Mouse (Mus musculus) heart, postnatal 10 days (tissue): Measurements from ENCODE around the gene Emid1. TPM values are rescaled to one million over a fixed set of nuclear protein-coding genes. Genes with fewer than 3 reads are reported as not detected.
A peak's percentile ranks its signal among the peaks of the same experiment; 100 is the strongest.

ENCODE experiments used
- DNase-seq, 2 experiments: peaks; one replicate each; pipeline ENCODE4 v3.0.0; 2021
- intact Hi-C: fragments of 180-260 bp; cut with DNase I; formaldehyde crosslinking; loops from one replicate; pipeline ENCODE4 v1.15.1; 2025
- total RNA-seq, 2 experiments: library from RNA; stranded (reverse); gene quantifications; 2 replicates each; pipeline ENCODE4 v1.2.3; 2021

Gene Emid1
- 1 to 10 TPM; 4.7 to 5.1 TPM for total RNA-seq

DNA sequence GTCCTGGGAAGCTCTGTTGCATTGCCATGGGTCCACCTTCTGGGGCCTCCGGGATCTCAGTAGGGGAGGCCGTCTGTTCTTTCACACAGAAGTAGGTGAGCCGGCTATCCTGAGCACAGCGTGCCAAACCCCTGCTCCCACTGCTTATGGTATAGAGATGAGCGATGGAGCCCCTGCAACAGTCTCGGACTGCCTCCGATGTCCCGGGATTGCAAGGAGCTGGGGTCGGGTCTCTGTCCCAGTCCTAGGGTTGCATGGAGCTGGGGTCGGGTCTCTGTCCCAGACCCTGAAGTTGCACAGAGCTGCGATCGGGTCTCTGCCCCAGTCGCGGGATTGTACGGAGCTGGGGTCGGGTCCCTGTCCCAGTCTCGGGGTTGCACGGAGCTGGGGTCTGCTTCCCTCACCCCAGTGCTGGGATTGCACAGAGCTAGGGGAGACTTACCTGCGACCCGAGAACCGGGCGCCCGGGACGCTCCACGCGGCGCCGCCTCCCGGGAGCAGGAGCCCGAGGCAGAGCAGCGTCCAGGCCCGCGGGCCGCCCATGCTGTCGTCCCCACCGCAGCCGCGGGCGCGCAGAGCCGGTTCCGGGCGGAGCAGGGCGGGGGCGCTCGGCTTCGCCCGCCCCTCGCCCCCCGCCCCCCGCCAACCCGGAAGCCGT lies at the start of gene Emid1:
TSS of gene Emid1 (minus strand) at position 578 of the 658 bp plus-strand sequence.
- DNase-seq = no peak

DNA sequence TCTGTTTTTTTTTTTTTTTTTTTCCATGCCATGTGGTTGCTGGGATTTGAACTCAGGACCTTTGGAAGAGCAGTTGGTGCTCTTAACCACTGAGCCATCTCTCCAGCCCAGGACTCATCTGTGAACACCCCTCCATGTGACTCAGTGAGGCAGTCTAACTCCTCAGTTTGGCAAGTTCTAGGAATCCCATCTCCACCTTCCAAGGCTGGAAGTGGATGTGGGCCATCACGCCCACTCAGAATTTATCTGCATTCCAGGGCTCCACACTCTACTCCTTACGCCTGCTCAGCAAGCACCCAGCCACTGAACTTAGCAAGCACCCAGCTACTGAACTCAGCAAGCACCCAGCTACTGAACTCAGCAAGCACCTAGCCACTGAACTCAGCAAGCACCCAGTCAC lies 47.8 kb upstream of the Emid1 start:
- no peak for DNase-seq
- intact Hi-C loops = no loop called here

More for the DNA sequence above, at the start of gene Emid1:
- intact Hi-C loops = no loop called here

- no peak for DNase-seq
- intact Hi-C loops = no loop called here
These were observed 45.0 kb upstream of the Emid1 start for GRCm38 (mm10) chr11:5197068-5197467.

DNA sequence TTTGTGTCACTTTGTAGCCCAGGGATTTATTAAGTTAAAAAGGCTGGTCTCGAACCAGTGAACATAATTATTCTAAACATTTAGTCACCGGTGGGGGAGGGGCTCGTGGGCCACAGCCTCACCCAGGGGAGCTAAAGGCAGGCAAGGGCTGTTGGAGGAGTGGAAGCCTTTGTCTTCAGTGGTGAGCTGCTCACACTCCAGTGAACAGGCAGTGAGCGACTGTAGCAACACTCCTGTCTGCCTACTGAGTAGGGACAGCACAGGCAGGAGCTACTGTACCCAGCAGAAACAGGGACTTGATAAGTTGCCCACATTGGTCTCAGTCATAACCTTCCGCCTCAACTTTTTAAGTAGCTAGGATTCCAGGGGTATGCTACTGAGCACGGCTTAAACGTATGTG lies 44.5 kb upstream of the Emid1 start:
- intact Hi-C loops = no loop called here

GRCm38 (mm10) chr11:5193576-5193881 lies 41.5 kb upstream of the Emid1 start:
- no peak for DNase-seq

More for the DNA sequence above, 44.5 kb upstream of the Emid1 start:
- DNase-seq = no peak

GRCm38 (mm10) chr11:5192840-5193575 lies 41.0 kb upstream of the Emid1 start:
- intact Hi-C loops = no loop called here
- no peak for DNase-seq

More at GRCm38 (mm10) chr11:5193576-5193881, 41.5 kb upstream of the Emid1 start:
- intact Hi-C loops = no loop called here

GRCm38 (mm10) chr11:5192084-5192516 lies 40.0 kb upstream of the Emid1 start:
- intact Hi-C loops = no loop called here
- peak; percentile 61 to 74 for DNase-seq

DNA sequence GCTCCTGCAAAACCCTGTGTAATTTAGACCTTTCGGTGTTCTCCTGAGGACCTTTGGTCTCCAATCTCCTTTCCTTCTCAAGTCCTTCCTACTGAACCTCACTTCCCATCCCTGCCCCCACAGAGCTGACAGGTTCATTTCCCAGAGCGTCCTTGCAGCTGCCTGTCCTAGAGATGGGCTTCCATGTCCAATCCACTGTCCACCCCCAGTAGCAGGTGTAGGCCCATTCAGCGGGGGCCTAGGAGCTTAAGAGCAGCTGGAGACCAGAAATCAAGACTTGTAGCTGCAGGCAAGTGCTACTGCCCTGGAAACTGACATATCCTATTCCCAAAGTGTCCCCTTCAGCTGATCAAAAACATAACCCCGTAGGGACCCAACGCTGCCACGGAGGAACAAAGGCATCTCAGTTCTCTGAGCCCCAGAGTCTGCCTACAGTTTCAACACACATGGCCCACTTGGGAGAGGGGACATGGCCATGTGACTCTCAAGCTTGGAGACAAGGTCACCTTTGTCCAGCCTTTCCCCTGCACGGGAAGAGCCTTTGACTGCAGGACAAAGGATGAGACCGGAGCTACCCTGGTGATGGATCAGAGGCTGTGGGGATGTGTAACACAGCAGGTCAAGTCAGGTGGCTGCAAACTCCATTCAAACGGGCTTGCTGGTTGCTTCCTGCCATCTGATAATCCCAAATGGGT lies 37.3 kb upstream of the Emid1 start:
- DNase-seq = no peak
- intact Hi-C loops = no loop called here

DNA sequence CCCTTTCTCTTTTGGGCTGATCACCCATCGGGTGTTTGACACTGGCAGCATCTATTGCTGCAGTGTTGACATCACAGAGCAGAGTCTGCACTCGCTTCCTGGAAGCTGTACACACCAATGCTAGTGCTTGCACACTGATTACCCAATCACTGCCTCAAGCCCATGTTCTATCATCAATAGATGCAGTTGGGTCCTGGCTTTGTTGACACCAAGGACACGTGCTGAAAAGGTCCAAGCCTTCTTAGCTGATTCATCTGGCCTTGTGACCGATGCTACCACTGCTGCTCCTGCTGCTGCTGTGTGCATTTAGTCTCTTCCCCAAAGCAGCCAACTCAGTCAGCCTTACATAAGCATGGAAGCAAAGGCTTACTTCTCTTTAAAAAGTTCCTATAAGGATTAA lies 36.1 kb upstream of the Emid1 start:
- intact Hi-C loops = no loop called here
- DNase-seq = no peak

DNA sequence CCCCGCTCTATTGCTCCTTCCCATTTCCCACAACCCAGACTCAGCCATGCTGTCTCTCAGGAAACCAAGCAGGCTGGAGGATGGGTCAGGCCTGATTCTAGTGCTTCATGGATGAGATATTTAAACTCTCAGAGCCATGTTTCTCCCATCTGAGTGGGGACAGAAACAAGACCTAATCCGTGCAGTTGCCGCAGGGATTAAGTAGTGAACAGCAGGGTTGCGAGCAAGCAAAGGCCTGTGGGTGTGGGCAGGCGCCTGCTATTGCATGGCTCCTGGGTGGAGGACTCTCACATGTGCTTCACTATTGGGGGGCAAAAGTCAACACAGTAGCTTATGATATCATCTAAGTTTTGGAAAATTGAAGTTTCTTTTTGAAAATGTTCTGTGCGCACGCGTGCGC lies 32.8 kb upstream of the Emid1 start:
- intact Hi-C loops = no loop called here
- DNase-seq = no peak

- no peak for DNase-seq
- intact Hi-C loops = no loop called here
These were observed 32.2 kb upstream of the Emid1 start for GRCm38 (mm10) chr11:5184250-5184649.

DNA sequence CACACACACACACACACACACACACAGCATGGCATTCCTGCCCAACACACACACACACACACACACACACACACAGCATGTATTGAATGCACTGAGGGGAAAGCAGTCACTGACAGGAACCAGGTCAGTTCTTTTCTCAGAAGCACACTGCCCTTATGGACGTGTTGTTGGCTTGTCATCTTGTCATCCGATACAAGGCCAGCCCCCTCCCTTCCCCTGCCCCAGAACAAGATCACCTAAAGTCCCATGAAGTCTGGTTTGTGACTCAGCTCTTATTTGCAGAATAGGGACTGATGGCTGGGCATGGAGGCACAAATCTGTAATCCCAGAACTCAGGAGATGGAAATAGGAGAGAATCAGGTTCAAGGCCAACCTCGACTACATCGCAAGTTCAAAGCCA lies 30.8 kb upstream of the Emid1 start:
- DNase-seq = no peak
- intact Hi-C loops = no loop called here

- intact Hi-C loops = loop anchor here (1.0 kb wide), 1 partner anchor 292 kb away; no protein-coding TSS in a partner anchor
- DNase-seq = peak; percentile 84 to 91
These were observed 29.9 kb upstream of the Emid1 start for GRCm38 (mm10) chr11:5181850-5182404.

- intact Hi-C loops = loop anchor here (5.0 kb wide), 1 partner anchor 62 kb away; no protein-coding TSS in a partner anchor
- DNase-seq = peak in 1 of 2 experiments; percentile 36
These were observed 27.3 kb upstream of the Emid1 start for GRCm38 (mm10) chr11:5179391-5179790.

DNA sequence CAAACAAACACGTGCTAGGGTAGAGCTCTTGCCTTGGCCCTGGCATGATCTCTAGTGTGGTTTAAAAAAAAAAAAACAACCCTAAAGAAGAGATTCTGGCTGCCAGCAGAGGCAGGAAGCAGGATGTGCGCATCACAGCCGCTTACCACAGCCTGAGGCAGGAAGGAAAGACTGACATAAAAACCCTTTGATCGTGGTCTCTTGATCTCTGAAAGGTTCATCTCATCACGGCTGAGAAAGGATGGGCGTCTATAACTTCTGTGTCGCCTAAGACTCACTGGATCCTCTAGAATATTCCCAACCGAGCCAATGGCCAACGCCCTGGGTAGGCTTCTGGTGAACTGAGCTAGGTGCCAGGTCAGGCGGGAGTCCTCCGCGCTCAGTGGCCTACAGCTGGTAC lies 25.1 kb upstream of the Emid1 start:
- intact Hi-C loops = loop anchor here (5.0 kb wide), 1 partner anchor 60 kb away; no protein-coding TSS in a partner anchor
- DNase-seq = no peak

- no peak for DNase-seq
- intact Hi-C loops = loop anchor here (5.0 kb wide), 1 partner anchor 59 kb away; no protein-coding TSS in a partner anchor
These were observed 24.6 kb upstream of the Emid1 start for GRCm38 (mm10) chr11:5176685-5177084.

DNA sequence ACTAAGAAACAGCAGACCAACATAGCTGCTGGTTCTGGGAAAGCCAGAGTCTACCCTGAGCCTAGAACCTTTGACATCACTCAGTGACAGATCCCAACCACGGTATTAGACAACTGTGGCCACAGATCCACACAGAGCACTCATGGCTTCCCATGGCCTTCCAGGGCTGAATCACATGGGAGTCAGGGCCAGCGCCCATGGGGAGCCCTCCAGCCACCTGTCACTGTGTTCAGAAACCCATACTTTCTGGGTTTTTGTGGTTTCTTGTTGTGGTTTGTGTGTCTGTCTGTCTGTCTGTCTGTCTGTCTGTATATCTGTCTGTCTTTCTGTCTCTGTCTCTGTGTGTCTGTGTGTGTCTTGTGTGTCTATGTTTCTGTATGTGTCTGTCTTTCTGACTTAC lies 23.8 kb upstream of the Emid1 start:
- no peak for DNase-seq
- intact Hi-C loops = loop anchor here (5.0 kb wide), 1 partner anchor 59 kb away; no protein-coding TSS in a partner anchor

DNA sequence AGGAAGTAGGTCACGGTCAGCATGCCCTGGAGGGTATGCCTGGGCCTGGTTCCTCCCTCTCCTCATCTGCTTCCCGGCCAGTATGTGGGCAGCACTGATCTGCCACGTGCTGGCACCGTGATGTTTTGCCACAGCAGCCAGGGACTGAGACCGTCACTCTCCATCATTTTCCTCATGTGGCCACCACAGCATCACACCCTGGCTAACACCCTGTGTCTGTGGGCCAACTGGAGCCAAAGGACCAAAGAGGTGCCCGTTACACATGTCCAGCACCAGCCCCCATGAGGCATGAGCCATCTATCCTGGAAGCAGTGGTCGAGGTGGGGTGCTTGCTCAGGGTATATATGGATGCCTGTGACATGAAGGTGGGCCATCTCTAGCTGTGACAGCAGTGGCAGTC lies 23.1 kb upstream of the Emid1 start:
- intact Hi-C loops = loop anchor here (5.0 kb wide), 1 partner anchor 58 kb away; no protein-coding TSS in a partner anchor
- no peak for DNase-seq

DNA sequence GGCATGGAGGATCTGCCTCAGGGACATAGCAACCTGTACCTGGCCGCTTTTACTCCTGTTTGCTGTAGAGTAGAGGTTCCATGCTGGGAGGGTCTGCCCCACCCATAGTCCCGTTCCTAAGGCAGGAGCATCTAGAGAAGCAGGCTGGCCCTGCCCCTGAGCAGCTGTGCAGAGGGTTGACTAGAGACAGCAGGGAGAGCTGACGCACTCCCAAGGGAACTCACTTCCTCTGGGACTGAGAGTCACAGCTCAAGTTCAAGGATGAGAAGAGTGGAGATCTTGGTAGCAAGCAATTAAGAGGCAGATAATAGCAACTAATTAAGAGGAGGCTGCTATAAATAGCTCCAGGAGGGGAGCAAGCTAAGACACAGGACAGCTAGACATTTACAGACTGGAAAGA lies 20.8 kb upstream of the Emid1 start:
- no peak for DNase-seq
- intact Hi-C loops = no loop called here

DNA sequence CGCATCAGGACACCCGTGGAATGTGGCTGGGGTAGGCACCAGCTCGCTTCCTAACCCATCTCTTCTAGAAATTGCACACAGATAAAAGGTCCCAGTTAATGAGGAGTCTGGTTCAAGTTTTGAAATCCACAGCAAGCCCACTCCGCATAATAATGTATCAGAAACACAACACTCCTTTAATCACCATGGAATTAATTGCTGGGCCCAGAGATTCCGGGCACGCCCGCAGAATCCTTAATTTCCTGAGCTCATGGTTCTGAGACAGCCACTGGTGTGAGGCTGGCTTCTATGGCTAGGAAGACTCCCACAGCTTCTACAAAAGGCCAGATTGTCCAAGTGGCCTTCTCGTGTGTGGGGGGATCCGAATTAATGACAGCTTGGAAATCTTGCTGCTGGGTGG lies 15.3 kb upstream of the Emid1 start:
- intact Hi-C loops = no loop called here
- no peak for DNase-seq

- intact Hi-C loops = no loop called here
- peak; percentile 88 to 91 for DNase-seq
These were observed 13.4 kb upstream of the Emid1 start for GRCm38 (mm10) chr11:5165471-5165916.
